Mouse (Mus musculus): ENCODE results near the gene Ubald1. TPM values are rescaled to one million over a fixed set of nuclear protein-coding genes. Genes with fewer than 3 reads are reported as not detected.

Gene Ubald1
- polyA plus RNA-seq, 1 experiment from 2014 or later: 75.7 TPM

DNA sequence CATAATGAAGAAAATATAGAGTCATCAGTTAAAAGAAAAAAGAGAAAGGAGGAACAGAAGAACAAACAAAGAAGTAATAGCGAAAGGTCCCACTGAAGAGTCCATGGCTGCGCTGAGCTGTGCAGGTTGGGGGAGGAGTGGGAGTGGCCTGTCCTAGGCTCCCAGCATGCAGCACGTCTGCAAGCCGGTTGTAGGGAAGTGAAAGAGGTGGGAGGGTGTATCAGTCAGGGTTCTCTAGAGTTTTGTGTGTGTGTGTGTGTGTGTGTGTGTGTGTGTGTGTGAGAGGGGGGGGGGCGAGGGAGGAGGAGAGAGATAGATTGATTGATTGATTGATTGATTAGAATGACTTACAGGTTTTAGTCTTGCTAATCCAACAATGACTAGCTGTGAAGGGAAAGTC lies 27.9 kb upstream of the Ubald1 start:
- Histone ChIP-seq H3K27ac (peak overlapping the region; percentile 49), H3K4me3 (ENCODE audit: inconsistent target) (no peak overlapping the region), H3K79me2 (ENCODE audit: inconsistent target) (peaks cover 61% of the 10 kb centered on the region), H3K36me3 (ENCODE audit: inconsistent target) (peaks cover 16% of the 10 kb centered on the region)
- 33% methylated on average over 2 of the region's 5 CpGs for WGBS (ENCODE audit: missing documents)

DNA sequence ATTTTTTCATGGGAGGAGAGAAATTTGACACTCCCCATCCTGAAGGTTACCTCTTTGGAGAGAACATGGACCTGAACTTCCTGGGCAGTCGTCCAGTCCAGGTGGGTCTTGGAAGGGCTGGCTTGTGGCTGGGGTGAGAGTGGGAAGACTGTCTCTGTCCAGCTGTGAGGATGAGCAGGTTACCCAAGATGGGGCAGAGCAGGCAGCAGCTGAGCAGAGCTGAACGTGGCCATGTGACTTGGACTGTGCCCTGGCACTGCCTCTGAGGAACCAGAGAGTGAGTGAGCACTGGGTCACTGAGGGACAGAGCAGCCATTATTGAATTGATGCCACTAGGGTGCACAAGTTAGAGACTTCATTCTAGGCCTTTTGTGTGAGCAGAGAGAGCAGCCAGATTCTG lies 27.3 kb upstream of the Ubald1 start:
- H3K79me2 ChIP-seq (ENCODE audit: inconsistent target): peaks cover 67% of the 10 kb centered on the region
- no peak overlapping the region for H3K4me3 ChIP-seq (ENCODE audit: inconsistent target)
- WGBS (ENCODE audit: missing documents): 69% methylated on average over 2 of the region's 2 CpGs
- peaks cover 16% of the 10 kb centered on the region for H3K36me3 ChIP-seq (ENCODE audit: inconsistent target)
- peak overlapping the region; percentile 49 for H3K27ac ChIP-seq

DNA sequence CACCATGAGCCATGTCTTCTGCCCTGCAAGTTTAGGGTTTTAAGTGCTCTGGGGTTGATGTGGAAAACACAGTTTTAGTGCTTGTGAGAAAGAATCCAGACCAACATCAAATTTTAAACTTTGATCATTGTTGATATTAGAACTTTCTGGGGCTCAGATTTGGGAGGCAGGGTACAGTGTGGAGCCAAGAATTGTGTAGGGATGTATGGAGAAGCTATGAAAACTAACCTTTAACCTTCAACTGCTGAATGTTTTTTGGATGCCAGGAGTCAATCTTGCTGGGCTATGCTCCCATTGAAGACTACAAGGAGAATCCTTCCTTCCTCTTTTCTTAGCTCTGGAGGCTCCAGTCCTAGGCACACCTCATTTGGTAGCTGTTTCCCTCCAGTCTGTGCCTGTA lies 26.4 kb upstream of the Ubald1 start:
- Histone ChIP-seq H3K4me3 (ENCODE audit: inconsistent target) (no peak overlapping the region), H3K27ac (no peak overlapping the region), H3K36me3 (ENCODE audit: inconsistent target) (peaks cover 13% of the 10 kb centered on the region), H3K79me2 (ENCODE audit: inconsistent target) (peaks cover 75% of the 10 kb centered on the region)

DNA sequence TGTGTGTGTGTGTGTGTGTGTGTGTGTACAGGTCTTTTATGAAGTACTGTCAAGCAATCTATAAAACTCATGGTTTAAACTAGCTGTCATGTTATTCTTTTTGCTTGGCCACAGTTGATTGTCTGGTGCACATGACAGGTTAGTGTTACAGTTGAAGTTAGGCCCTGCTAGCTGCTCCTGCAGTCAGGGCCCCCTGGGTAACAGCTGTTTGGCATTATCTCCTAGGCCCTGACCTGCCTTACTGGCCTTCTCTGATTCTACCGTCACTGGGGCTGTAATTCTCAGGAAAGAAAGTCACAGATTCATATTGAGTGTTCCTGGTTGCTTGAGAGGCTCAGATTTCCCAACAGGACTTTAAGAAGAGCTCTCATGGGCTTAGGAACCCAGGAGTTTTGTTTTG lies 25.5 kb upstream of the Ubald1 start:
- Histone ChIP-seq H3K4me3 (ENCODE audit: inconsistent target) (no peak overlapping the region), H3K27ac (no peak overlapping the region), H3K36me3 (ENCODE audit: inconsistent target) (peaks cover 4% of the 10 kb centered on the region), H3K79me2 (ENCODE audit: inconsistent target) (peaks cover 82% of the 10 kb centered on the region)
- 100% methylated on average over 1 of the region's 1 CpGs for WGBS (ENCODE audit: missing documents)

DNA sequence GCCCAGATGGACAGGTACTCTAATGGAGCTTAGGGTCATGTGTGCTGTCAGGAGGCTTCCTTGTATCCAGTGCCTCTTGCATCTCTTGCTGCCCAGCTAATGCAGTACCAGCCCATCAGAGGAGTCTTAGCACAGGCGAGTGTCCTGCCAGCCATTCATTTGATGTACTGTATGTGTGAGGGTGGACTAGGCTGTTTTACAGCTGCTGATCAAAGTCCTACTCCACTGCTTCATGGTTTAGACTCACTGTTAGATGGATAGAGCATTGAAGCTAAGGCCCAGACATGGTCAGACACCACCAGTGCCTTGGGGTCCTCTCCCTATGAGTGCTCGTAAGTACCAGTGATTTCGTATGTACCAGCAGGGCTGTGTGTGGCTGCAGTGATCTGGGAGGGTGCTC lies 24.8 kb upstream of the Ubald1 start:
- peaks cover 86% of the 10 kb centered on the region for H3K79me2 ChIP-seq (ENCODE audit: inconsistent target)
- H3K36me3 ChIP-seq (ENCODE audit: inconsistent target): no peaks in the 10 kb centered on the region
- WGBS (ENCODE audit: missing documents): 97% methylated on average over 3 of the region's 3 CpGs
- no peak overlapping the region for H3K4me3 ChIP-seq (ENCODE audit: inconsistent target)
- H3K27ac ChIP-seq: no peak overlapping the region

DNA sequence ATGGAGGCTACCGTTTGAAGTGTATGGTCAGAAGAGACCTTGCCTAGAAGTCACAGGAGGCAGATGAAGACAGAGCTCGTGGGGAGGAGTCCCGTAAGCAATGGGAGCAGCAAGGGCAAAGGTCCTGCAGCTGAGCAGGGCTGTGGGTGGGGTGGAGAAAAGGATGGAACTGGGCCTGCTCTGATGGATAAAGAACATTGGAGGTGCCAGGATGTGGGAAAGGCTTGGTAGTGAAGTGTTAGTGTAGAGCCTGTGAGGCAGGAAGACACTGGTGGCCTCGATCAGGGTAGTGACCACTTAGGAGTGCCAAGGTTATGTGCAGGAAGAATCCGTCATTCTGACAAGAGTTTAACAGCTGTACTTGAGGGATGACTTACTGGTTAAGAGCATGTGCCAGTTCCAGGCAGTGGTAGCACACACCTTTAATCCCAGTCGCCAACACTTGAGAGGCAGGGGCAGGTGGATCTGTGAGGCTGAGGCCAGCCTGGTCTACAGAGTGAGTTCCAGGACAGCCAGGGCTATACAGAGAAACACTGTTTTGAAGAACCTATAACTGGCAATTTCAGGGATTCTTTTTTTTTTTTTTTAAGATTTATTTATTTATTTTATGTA lies 23.5 kb upstream of the Ubald1 start:
- H3K36me3 ChIP-seq (ENCODE audit: inconsistent target): no peaks in the 10 kb centered on the region
- H3K27ac ChIP-seq: no peak overlapping the region
- peaks cover 93% of the 10 kb centered on the region for H3K79me2 ChIP-seq (ENCODE audit: inconsistent target)
- 99% methylated on average over 6 of the region's 6 CpGs for WGBS (ENCODE audit: missing documents)
- H3K4me3 ChIP-seq (ENCODE audit: inconsistent target): no peak overlapping the region

DNA sequence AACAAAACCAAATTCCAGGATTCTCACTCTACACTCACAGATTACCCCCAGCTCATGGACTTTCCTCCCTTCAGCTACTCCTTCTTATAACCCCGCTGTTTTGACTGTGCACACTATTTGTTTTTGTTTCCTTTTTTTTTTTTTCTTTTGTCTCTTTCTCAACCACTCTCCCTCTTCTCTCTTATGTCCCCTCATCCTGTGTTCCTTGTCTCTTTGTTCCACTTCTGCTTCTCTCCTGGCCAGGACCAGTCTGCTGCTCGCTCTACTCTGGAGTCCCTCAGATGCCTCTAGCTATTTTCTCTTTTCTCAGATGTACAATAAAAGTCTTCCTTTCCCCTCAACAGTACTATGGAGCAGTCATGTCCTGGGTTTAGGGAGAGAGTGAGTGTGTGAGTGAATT lies 22.3 kb upstream of the Ubald1 start:
- Histone ChIP-seq H3K4me3 (ENCODE audit: inconsistent target) (no peak overlapping the region), H3K79me2 (ENCODE audit: inconsistent target) (peaks cover 100% of the 10 kb centered on the region), H3K27ac (no peak overlapping the region), H3K36me3 (ENCODE audit: inconsistent target) (no peaks in the 10 kb centered on the region)
- 38% methylated on average over 2 of the region's 2 CpGs for WGBS (ENCODE audit: missing documents)

DNA sequence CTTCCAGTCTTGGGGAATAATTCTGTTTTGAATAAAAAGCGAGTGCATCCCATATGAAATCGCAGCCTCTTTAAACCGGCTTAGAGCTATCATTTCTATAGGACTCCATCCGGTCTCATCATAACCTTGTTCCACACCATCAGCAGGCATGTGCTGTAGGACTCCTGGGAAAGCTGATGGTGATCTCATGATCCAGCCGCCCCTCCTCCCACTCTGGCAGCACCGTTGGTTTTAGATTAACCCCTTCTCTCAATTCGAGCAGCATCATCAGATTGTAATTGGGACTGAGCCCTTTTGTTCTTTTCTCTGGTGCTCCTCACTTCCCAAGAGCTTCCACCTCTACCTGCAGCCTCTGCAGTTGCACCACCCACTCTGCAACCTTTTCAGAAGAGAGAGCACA lies 21.1 kb upstream of the Ubald1 start:
- Histone ChIP-seq H3K79me2 (ENCODE audit: inconsistent target) (peaks cover 100% of the 10 kb centered on the region), H3K4me3 (ENCODE audit: inconsistent target) (no peak overlapping the region), H3K27ac (no peak overlapping the region), H3K36me3 (ENCODE audit: inconsistent target) (no peaks in the 10 kb centered on the region)
- WGBS (ENCODE audit: missing documents): 96% methylated on average over 7 of the region's 7 CpGs

DNA sequence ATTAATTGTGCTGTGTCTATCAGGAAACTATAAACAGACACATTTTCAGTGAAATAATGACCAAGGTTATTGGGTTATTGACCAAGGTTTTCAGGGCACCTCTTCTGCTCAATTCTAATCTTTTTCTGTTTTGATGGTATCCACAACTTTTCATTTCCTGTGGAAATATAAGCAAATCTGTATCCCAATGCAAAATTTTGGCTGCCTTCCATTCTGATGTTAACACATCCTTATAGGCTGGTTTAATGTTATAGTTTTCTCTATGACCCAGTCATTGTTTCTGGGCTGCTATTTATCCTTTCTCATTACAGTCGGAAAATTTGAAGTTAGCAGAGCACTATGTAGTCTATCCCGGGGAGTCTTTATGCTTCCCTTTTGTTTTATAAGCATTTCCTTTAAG lies 19.6 kb upstream of the Ubald1 start:
- WGBS (ENCODE audit: missing documents): 96% methylated on average over 2 of the region's 2 CpGs

DNA sequence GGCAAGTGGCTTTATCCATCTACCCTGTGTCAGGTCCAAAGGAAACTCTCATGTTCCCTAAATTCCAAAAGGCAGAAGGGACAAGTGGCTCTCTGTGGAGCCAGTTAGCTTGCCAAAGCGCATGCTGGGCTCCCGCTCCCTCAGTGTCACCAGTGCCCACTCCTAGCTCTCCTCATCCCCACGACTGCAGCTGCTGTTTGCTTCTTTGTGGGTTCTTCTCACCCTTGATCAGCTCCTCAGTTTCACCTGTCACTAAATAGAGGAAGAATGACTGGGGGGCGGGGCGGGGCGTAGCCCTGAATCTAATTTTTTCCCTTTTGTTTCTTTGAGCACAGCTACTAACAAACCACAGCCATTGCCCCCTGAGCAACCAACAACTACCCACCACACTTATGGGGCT lies 18.8 kb upstream of the Ubald1 start:
- 63% methylated on average over 6 of the region's 6 CpGs for WGBS (ENCODE audit: missing documents)
- no peaks in the 10 kb centered on the region for H3K36me3 ChIP-seq (ENCODE audit: inconsistent target)
- no peak overlapping the region for H3K4me3 ChIP-seq (ENCODE audit: inconsistent target)
- H3K27ac ChIP-seq: no peak overlapping the region
- H3K79me2 ChIP-seq (ENCODE audit: inconsistent target): peaks cover 97% of the 10 kb centered on the region

More for the DNA sequence above, 19.6 kb upstream of the Ubald1 start:
- H3K79me2 ChIP-seq (ENCODE audit: inconsistent target): peaks cover 100% of the 10 kb centered on the region
- H3K27ac ChIP-seq: no peak overlapping the region
- H3K4me3 ChIP-seq (ENCODE audit: inconsistent target): no peak overlapping the region
- no peaks in the 10 kb centered on the region for H3K36me3 ChIP-seq (ENCODE audit: inconsistent target)

DNA sequence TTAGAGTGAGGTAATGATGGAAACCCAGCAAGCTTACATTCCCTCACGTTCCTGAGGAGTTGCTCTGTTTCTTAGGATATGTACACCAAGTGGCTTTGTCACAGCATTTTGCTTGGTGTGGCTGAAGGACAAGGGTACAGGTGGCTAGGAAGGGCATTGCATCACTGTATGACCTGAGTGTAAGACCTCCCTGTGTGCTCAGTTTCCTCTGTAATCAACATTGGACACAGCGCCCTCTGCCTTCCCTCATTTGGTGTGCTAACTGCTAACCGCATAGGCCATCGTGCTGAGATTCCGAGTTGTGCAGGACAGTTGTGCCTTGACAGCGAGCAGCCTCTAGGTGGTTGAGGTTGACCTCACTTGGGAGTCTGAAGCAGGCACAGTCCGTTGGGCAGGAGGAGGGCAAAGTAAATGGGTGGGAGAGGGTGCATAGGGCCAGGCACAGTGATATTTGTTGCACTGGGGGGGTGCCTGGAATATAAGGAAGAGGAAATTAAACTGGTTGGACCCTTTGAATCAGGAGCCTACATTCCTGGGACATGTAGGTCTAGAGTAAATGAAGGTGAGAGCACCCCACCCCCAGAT lies 17.1 kb upstream of the Ubald1 start:
- Histone ChIP-seq H3K36me3 (ENCODE audit: inconsistent target) (no peaks in the 10 kb centered on the region), H3K27ac (no peak overlapping the region), H3K79me2 (ENCODE audit: inconsistent target) (peaks cover 95% of the 10 kb centered on the region), H3K4me3 (ENCODE audit: inconsistent target) (no peak overlapping the region)
- 81% methylated on average over 7 of the region's 7 CpGs for WGBS (ENCODE audit: missing documents)

DNA sequence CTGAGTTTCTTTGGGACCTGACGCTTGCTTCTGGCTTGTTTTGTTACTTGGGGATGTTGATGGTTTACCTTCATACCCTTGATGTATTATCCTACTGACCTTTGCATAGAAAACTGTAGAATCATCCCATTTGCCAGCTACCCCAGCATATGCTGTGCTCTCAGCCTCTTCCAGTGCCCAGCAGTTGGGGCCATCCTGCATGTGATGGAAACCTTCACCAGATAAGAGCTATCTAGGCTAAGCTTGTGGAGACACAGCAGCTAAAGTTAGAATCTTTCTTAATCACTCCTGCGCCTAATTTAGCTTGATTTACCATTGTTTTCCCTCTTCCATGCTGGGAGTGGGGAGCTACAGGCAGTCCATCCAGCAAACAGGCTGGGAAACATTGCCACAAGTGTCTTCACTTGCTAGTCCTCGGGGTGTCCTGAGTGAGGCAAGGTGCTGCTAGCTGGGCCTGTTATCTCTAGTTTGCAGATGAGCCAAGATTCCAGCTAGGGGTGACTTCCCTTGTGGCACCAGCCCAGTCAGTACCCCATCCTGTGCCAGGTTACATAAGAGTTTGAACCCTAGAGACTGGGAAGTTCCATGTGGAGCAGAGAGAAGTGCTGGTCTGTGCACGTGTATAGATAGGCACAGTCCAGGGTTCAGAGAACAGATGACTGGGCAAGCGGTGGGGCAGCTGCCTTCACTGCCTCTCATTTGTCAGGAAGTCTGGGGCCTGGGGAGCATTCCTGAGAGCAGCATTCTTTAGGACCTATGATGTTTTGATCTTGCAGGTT lies 16.3 kb upstream of the Ubald1 start:
- no peak overlapping the region for H3K27ac ChIP-seq
- H3K4me3 ChIP-seq (ENCODE audit: inconsistent target): no peak overlapping the region
- H3K79me2 ChIP-seq (ENCODE audit: inconsistent target): peaks cover 95% of the 10 kb centered on the region
- WGBS (ENCODE audit: missing documents): 73% methylated on average over 5 of the region's 5 CpGs
- no peaks in the 10 kb centered on the region for H3K36me3 ChIP-seq (ENCODE audit: inconsistent target)

DNA sequence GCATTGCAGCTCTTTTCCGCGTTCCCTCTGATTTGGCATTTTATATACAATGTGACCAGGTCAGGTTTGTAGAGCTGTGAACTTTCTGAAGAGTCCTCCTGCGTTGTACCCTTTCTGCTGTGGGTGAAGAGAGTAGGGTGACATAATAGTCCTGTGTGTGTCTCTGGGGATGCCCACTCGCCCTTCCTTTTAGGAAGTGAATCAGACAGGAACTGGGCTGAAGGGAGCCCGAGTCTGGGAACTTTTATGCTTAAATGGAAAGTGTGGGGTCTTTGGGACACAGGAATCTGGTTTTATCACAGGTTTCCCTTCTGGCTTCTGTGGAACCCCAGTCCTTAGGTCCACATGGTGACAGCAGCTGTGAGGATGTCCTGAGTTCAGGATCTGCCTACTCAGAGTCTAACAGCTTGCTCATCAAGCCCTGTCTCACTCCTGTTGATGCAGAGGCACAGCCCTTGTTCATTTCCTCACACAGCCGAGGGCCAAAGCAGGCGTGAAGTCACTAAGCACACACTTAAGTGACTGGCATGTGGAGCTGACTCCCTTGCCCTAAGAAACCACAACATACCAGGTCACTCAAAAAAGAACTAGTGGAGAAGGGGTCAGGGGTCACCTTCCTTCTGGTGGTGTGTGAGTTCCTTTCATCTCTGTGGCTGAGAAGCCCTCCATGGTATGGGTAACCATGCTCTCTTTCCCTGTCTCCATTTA lies 14.2 kb upstream of the Ubald1 start:
- peak overlapping the region; percentile 86 for H3K27ac ChIP-seq
- no peaks in the 10 kb centered on the region for H3K36me3 ChIP-seq (ENCODE audit: inconsistent target)
- H3K79me2 ChIP-seq (ENCODE audit: inconsistent target): peaks cover 95% of the 10 kb centered on the region
- no peak overlapping the region for H3K4me3 ChIP-seq (ENCODE audit: inconsistent target)
- 41% methylated on average over 7 of the region's 7 CpGs for WGBS (ENCODE audit: missing documents)

DNA sequence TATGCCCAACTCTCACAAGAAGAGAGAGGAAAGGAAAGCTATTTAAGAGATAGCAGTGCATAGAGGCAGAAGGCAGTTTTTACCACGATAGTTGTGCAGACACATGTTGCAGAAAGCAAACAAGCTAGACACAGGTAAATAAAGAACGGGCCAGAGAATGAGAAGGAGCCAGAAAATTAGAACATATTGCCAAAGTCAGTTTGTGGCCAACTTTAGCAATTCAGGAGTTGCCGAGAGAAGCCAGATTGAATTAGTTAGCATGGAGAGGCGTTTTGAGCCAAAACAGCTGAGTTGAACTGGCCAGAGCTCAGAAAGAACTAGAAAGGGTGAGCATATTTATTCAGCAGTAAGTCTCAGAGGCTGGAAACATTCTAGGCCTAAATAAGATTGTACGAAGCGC lies 12.1 kb upstream of the Ubald1 start:
- WGBS (ENCODE audit: missing documents): 94% methylated on average over 6 of the region's 6 CpGs
- Histone ChIP-seq H3K27ac (no peak overlapping the region), H3K79me2 (ENCODE audit: inconsistent target) (peaks cover 95% of the 10 kb centered on the region), H3K36me3 (ENCODE audit: inconsistent target) (no peaks in the 10 kb centered on the region), H3K4me3 (ENCODE audit: inconsistent target) (no peak overlapping the region)

DNA sequence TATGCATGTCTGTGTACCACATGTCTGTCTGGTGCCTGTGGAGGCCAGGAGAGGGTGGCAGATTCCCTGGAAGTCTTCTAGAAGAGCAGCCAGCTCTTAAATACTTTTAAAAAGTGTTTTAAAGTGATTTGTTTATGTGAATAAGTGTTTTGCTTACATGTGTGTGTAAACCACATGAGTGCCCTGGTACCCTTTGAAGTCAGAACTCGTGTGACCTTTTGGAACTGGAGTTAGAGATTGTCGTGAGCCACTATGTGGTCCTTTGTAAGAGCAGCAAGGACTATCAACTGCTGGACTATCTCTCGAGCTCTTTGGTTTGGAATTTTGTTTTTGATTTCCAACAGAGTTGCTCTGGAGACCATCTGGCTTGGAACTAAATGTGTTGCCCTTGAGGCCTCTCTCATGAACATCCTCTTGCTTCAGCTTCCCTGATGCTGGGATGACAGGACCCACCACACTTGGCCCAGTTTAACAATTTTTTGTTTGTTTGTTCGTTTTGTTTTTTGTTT lies 10.1 kb upstream of the Ubald1 start:
- WGBS (ENCODE audit: missing documents): 99% methylated on average over 4 of the region's 4 CpGs
- Histone ChIP-seq H3K27ac (no peak overlapping the region), H3K36me3 (ENCODE audit: inconsistent target) (no peaks in the 10 kb centered on the region), H3K79me2 (ENCODE audit: inconsistent target) (peaks cover 91% of the 10 kb centered on the region), H3K4me3 (ENCODE audit: inconsistent target) (no peak overlapping the region)
